Mouse (Mus musculus) liver, embryonic 12.5 days (tissue): Measurements from ENCODE around the gene Sh2b1. TPM values are rescaled to one million over a fixed set of nuclear protein-coding genes. Genes with fewer than 3 reads are reported as not detected.

Experiments
- ATAC-seq: fragments of 200-750 bp; cut with Nextera tagmentation; 2 replicates; pipeline ENCODE4 v1.8.0; 2017; ENCODE audit warnings: moderate number of reproducible peaks, mild to moderate bottlenecking, moderate library complexity
- H3K27ac ChIP-seq: fragments of 300-500 bp; sonication (generic); 2 replicates; pipeline ENCODE4 v1.5.1; 2016; ENCODE audit warnings: mild to moderate bottlenecking
- H3K27me3 ChIP-seq: fragments of 300-500 bp; sonication (generic); replicated peaks from 2 replicates; pipeline ENCODE4 v1.6.1; 2016; ENCODE audit warnings: mild to moderate bottlenecking, moderate library complexity
- H3K36me3 ChIP-seq: fragments of 300-500 bp; sonication (generic); 2 replicates; pipeline ENCODE4 v1.6.1; 2016; ENCODE audit warnings: mild to moderate bottlenecking, moderate library complexity
- H3K4me1 ChIP-seq: fragments of 300-500 bp; sonication (generic); 2 replicates; pipeline ENCODE4 v1.6.1; 2016
- H3K4me2 ChIP-seq: fragments of 300-500 bp; sonication (generic); 2 replicates; pipeline ENCODE4 v1.6.1; 2016; ENCODE audit warnings: mild to moderate bottlenecking, moderate library complexity
- H3K4me3 ChIP-seq: fragments of 300-500 bp; sonication (generic); 2 replicates; pipeline ENCODE4 v1.5.1; 2016; ENCODE audit warnings: mild to moderate bottlenecking, moderate library complexity
- H3K9ac ChIP-seq: fragments of 300-500 bp; sonication (generic); 2 replicates; pipeline ENCODE4 v1.6.1; 2016; ENCODE audit warnings: mild to moderate bottlenecking, moderate library complexity
- H3K9me3 ChIP-seq: fragments of 300-500 bp; sonication (generic); replicated peaks from 2 replicates; pipeline ENCODE4 v1.6.1; 2016; ENCODE audit warnings: mild to moderate bottlenecking, moderate library complexity
- WGBS: fragments of 180-500 bp; shearing (Covaris S2); methylation state at CpG from one replicate; pipeline ENCODE4 v1.1.7; 2016; ENCODE audit not compliant: insufficient replicate concordance; 5-methylcytosine and 5-hydroxymethylcytosine counted together
- polyA plus RNA-seq: library from polyadenylated mRNA; unstranded; fragments of >200 nt; fragmentation: Nextera tagmentation; extraction: Ambion mirVana; gene quantifications from 2 replicates; pipeline ENCODE4 v1.2.1, GENCODE M21; 2016

Sh2b1 gene
- polyA plus RNA-seq: 17.0 and 17.5 TPM in 2 replicates

GRCm38 (mm10) chr7:126474993-126475581 is at the start of gene Sh2b1:
TSS of gene Sh2b1 (minus strand) at chr7:126475424.
- H3K4me3 ChIP-seq: peak within 1 kb of the TSS; percentile 87
- ATAC-seq: peak; percentile 90

DNA sequence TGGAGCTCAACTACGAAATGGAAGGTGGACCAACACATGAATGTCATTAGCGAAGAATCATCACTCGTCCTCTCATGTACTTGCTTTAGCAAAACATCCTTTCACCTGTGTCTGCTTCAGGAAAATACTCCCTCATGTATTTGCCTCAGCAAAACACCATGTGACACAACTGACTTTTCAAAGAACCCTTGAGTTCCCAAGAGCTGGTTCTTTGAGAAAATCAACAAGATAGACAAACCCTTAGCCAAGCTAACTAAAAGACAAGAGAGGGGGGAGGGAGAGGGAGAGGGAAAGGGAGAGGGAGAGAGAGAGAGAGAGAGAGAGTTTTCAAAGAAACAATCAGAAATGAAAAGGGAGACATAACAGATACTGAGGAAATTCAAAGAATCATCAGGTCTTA is 48.1 kb upstream of the Sh2b1 start:
- H3K9ac ChIP-seq: no peak overlapping the region
- no peak overlapping the region for H3K27ac ChIP-seq
- no peak overlapping the region for H3K4me2 ChIP-seq
- H3K27me3 ChIP-seq: peaks cover under 1% of the 10 kb centered on the region; the same call in 1 of the 2 replicates
- H3K4me3 ChIP-seq: no peak overlapping the region
- no peaks in the 10 kb centered on the region for H3K36me3 ChIP-seq
- H3K9me3 ChIP-seq: no peaks in the 10 kb centered on the region
- WGBS: 62% methylated on average over 3 of the region's 3 CpGs
- no peaks in the 10 kb centered on the region for H3K4me1 ChIP-seq
- no peak for ATAC-seq

More at GRCm38 (mm10) chr7:126474993-126475581, at the start of gene Sh2b1:
- WGBS: under 1% methylated on average over 53 of the region's 53 CpGs
- H3K9ac ChIP-seq: peak within 1 kb of the TSS; percentile 95
- H3K27ac ChIP-seq: peak within 1 kb of the TSS; percentile 87
- H3K4me2 ChIP-seq: peak within 1 kb of the TSS; percentile 92
- H3K4me1 ChIP-seq: peaks cover 59% of the 10 kb centered on the region
- H3K36me3 ChIP-seq: peaks cover 29% of the 10 kb centered on the region
- no peaks in the 10 kb centered on the region for H3K9me3 ChIP-seq
- H3K27me3 ChIP-seq: no peaks in the 10 kb centered on the region

GRCm38 (mm10) chr7:126519513-126519912 is 44.3 kb upstream of the Sh2b1 start:
- Histone ChIP-seq H3K9me3 (no peaks in the 10 kb centered on the region), H3K36me3 (no peaks in the 10 kb centered on the region), H3K27me3 (0 out of 2 replicates have a peak, but pooled peaks cover 15% of the 10 kb centered on the region), H3K4me2 (no peak overlapping the region), H3K4me1 (no peaks in the 10 kb centered on the region), H3K9ac (no peak overlapping the region), H3K27ac (no peak overlapping the region), H3K4me3 (no peak overlapping the region)
- ATAC-seq: no peak
- 78% methylated on average over 2 of the region's 2 CpGs for WGBS

- Histone ChIP-seq H3K27me3 (0 out of 2 replicates have a peak, but pooled peaks cover 15% of the 10 kb centered on the region), H3K9ac (no peak overlapping the region), H3K4me3 (no peak overlapping the region), H3K4me1 (no peaks in the 10 kb centered on the region), H3K9me3 (no peaks in the 10 kb centered on the region), H3K27ac (no peak overlapping the region), H3K4me2 (no peak overlapping the region), H3K36me3 (no peaks in the 10 kb centered on the region)
- WGBS: 84% methylated on average over 5 of the region's 5 CpGs
- no peak for ATAC-seq
These were observed 43.2 kb upstream of the Sh2b1 start for GRCm38 (mm10) chr7:126518261-126518941.

DNA sequence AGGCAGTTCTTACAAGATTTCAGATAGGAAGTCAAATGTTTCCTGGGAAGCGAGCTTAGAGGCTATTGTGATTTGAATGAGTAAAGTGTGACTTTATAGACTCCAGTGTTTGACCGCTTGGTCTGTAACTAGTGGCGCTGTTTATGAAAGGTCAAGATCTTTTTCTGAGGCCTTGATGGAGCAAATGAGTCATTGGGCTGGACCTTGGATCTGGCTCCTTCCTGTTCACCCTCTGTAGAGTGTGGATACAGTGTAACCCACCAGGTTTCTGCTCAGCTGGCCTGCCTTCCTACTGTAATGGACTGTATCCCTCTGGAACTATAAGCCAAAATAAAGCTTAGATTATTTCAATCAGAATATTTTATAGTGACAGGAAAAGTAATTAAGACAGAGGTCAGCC is 36.1 kb upstream of the Sh2b1 start:
- 57% methylated on average over 3 of the region's 3 CpGs for WGBS
- no peak for ATAC-seq

DNA sequence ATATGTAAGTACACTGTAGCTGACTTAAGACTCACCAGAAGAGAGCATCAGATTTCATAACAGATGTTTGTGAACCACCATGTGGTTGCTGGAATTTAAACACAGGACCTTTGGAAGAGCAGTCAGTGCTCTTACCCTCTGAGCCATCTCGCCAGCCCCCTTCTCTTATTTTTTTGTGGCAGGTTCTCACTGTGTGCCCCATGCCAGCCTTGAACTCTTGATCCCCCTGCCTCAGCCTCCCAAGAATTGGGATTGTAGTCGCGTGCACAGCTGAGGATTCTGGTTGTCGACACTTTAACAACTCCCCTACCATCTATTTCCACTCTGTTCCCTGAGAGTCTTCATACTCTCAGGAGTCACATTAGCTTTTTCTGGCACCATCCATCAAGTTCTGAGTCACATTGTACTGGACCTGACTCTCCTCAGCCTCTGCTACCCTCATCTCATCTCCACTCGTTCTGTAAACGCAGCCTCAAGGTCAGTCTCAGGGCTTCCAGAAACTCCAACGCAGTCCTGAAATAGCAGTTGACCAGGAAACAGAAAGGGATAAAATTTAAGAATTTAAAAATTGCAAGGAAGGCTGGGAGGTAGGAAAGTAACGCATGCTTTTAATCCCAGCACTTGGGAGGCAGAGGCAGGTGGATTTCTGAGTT is 32.0 kb upstream of the Sh2b1 start:
- no peaks in the 10 kb centered on the region for H3K9me3 ChIP-seq
- 0 out of 2 replicates have a peak, but pooled peaks cover 5% of the 10 kb centered on the region for H3K27me3 ChIP-seq
- H3K36me3 ChIP-seq: no peaks in the 10 kb centered on the region
- no peak overlapping the region for H3K9ac ChIP-seq
- H3K27ac ChIP-seq: no peak overlapping the region
- no peak for ATAC-seq
- no peak overlapping the region for H3K4me2 ChIP-seq
- no peak overlapping the region for H3K4me3 ChIP-seq
- peaks cover 8% of the 10 kb centered on the region for H3K4me1 ChIP-seq
- WGBS: 69% methylated on average over 8 of the region's 8 CpGs

More for the DNA sequence above, 36.1 kb upstream of the Sh2b1 start:
- no peak overlapping the region for H3K27ac ChIP-seq
- H3K9ac ChIP-seq: no peak overlapping the region
- H3K9me3 ChIP-seq: no peaks in the 10 kb centered on the region
- H3K4me2 ChIP-seq: no peak overlapping the region
- 0 out of 2 replicates have a peak, but pooled peaks cover 13% of the 10 kb centered on the region for H3K27me3 ChIP-seq
- H3K4me3 ChIP-seq: no peak overlapping the region
- H3K4me1 ChIP-seq: no peaks in the 10 kb centered on the region
- no peaks in the 10 kb centered on the region for H3K36me3 ChIP-seq

DNA sequence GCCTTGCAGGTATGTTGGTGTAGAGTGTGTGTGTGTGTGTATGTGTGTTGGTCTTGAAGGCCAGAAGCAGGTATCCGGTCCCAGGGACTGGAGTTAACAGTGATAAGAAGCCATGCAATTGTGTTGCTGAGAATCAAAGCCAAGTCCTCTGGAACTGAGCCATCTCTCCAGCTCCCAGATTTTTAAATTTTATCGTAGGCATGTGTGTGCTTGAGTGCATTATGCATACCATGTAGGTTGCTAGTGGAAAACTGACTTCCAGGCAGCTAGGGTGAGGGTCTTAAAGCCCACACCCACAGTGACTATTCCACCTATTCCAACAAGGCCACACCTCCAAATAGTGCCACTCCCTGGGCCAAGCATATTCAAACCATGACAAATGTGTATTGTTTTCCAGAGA is 29.7 kb upstream of the Sh2b1 start:
- Histone ChIP-seq H3K27me3 (no peaks in the 10 kb centered on the region), H3K27ac (no peak overlapping the region), H3K9ac (no peak overlapping the region), H3K4me3 (no peak overlapping the region), H3K4me1 (peaks cover 23% of the 10 kb centered on the region), H3K36me3 (peaks cover 15% of the 10 kb centered on the region), H3K4me2 (no peak overlapping the region), H3K9me3 (no peaks in the 10 kb centered on the region)
- WGBS: 84% methylated on average over 2 of the region's 2 CpGs
- no peak for ATAC-seq

- H3K27ac ChIP-seq: peak within 1 kb of the TSS; percentile 100
- under 1% methylated on average over 53 of the region's 72 CpGs for WGBS
- peaks cover 30% of the 10 kb centered on the region for H3K36me3 ChIP-seq
- H3K9ac ChIP-seq: peak within 1 kb of the TSS; percentile 100
- peak within 1 kb of the TSS; percentile 84 for H3K4me2 ChIP-seq
- no peaks in the 10 kb centered on the region for H3K27me3 ChIP-seq
- H3K4me3 ChIP-seq: peak within 1 kb of the TSS; percentile 100
- H3K4me1 ChIP-seq: peaks cover 31% of the 10 kb centered on the region
- peak; percentile 84 for ATAC-seq
- no peaks in the 10 kb centered on the region for H3K9me3 ChIP-seq
These were observed 28.2 kb upstream of the Sh2b1 start, which contains the start of gene Atxn2l for GRCm38 (mm10) chr7:126503273-126503878. TSS of gene Atxn2l (minus strand) at chr7:126503437.

DNA sequence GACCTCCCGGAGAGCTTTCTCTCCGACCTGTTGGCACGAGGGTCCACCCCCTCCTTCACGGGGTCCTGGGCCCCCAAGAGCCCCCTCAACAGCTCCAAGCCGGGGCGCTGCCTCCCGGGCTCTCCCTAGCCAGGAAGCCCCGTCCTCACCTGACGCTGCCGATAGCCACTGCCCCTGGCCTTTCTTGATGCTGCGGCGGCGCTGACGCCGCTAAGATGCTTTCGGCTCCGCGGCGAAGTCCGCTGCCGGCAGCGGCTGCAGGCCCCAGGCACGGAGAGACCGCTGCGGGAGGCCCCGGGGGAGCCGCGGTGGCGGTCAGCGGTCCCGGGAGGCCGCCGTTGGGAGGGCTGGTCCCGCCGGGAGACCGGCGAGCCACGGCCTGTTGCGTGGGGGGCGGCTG is 27.5 kb upstream of the Sh2b1 start:
- Histone ChIP-seq H3K9ac (peak overlapping the region; percentile 100), H3K4me3 (peak overlapping the region; percentile 100), H3K4me1 (peaks cover 38% of the 10 kb centered on the region), H3K27me3 (no peaks in the 10 kb centered on the region), H3K4me2 (peak overlapping the region; percentile 84), H3K27ac (peak overlapping the region; percentile 100), H3K9me3 (no peaks in the 10 kb centered on the region), H3K36me3 (peaks cover 36% of the 10 kb centered on the region)
- under 1% methylated on average over 40 of the region's 40 CpGs for WGBS
- no peak for ATAC-seq

GRCm38 (mm10) chr7:126502023-126502741 is 27.0 kb upstream of the Sh2b1 start:
- Histone ChIP-seq H3K36me3 (peaks cover 42% of the 10 kb centered on the region), H3K4me1 (peaks cover 41% of the 10 kb centered on the region), H3K9me3 (no peaks in the 10 kb centered on the region), H3K27me3 (no peaks in the 10 kb centered on the region), H3K27ac (peak overlapping the region; percentile 100), H3K9ac (peak overlapping the region; percentile 100), H3K4me2 (peak overlapping the region; percentile 84), H3K4me3 (peak overlapping the region; percentile 100)
- under 1% methylated on average over 55 of the region's 57 CpGs for WGBS
- peak; percentile 81 for ATAC-seq

DNA sequence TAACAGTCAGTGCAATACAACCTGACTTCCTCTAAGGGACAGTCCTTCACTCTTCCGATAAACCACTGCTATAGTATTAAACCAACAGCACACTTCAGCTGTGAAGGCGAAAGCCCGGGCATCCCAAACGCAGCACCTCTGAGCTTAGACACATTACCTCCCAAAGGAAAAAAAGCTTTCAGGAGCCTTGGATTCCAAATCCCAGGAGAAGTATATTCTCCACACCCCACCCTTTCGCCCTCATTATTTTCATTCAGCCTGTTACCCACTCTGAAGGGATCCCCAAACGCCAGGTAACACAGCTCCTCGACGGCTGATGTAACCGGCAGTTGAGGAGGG is 26.4 kb upstream of the Sh2b1 start:
- 3% methylated on average over 9 of the region's 9 CpGs for WGBS
- H3K9me3 ChIP-seq: no peaks in the 10 kb centered on the region
- H3K36me3 ChIP-seq: peaks cover 47% of the 10 kb centered on the region
- H3K27me3 ChIP-seq: no peaks in the 10 kb centered on the region
- peak overlapping the region; percentile 100 for H3K27ac ChIP-seq
- peak overlapping the region; percentile 100 for H3K9ac ChIP-seq
- ATAC-seq: no peak
- H3K4me1 ChIP-seq: peaks cover 41% of the 10 kb centered on the region
- peak overlapping the region; percentile 100 for H3K4me3 ChIP-seq
- peak overlapping the region; percentile 84 for H3K4me2 ChIP-seq
